Mouse (Mus musculus) kidney, adult 11 months (tissue): Measurements from ENCODE around the gene Grm4.
A peak's percentile ranks its signal among the peaks of the same experiment; 100 is the strongest.

Source experiments
- DNase-seq: peaks from one replicate; pipeline ENCODE4 v3.0.0; 2022

Grm4 gene

DNA sequence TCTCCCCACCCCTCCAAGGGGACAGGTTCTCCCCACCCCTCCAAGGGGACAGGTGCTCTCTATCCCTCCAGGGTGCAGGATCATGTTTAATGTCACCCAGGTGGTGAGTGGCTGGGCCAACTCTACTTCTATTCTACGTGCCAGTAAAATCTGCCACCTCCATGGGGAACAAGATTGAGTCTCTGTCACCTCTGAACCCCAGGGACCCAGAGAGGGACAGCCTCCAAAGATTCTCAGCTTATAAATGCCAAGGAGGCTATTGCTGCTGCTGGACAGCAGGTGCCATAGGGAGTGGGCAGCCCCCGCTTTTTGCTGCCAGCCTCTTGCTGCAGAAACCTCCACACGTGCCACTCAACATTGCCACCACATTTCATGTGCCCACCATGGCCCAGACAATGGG lies 37.6 kb downstream of the Grm4 start:
- DNase-seq: no peak

DNA sequence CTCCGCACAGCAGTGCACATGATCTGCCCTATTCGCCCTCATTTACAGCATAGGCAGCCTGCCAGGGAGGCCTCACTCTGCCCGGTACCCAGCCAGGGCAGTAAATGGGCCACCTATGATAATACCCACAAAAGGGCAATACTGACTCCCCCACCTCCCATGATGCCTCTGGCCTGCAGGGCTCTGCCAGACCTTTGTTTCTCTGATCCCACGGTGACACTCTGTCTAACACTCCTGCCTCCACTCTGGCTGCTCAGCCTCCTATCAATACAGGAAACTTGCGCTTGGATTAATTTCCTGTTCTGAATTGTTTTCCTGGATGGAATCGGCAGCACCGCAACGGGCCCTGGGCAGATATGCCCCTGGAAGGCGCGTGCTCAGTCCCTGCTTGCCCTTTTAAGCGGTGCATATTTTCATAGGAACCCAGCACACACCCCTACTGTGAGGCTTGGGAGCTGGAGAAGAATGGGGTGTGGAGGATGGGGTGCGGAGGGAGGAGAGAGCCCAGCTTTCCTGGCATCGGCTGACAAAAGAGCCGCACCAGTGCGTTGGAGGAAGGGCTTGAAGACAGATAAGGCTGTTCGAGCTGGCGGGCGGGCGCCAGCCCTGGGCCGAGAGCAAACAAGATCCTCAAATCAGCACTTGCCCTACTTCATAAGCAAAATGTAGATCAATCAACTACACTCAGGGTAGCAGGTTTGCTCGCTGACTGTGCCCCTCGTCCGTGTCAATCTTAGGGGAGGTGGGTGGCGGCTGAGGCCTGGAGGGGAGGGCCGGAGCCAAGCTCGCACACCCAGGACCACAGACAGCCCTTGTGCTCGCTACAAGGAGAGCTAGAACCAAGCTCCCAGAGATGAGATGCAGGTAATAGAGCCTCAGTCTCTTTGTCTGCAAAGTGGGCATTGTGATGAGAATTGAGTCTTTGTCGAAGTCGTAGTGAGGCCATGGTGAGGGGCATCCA lies 40.8 kb downstream of the Grm4 start:
- DNase-seq: no peak

- no peak for DNase-seq
Observed at GRCm38 (mm10) chr17:27475650-27476049, 45.6 kb downstream of the Grm4 start.

GRCm38 (mm10) chr17:27466620-27467019 lies 54.6 kb downstream of the Grm4 start:
- DNase-seq: no peak

GRCm38 (mm10) chr17:27465924-27466323 lies 55.3 kb downstream of the Grm4 start:
- no peak for DNase-seq

DNA sequence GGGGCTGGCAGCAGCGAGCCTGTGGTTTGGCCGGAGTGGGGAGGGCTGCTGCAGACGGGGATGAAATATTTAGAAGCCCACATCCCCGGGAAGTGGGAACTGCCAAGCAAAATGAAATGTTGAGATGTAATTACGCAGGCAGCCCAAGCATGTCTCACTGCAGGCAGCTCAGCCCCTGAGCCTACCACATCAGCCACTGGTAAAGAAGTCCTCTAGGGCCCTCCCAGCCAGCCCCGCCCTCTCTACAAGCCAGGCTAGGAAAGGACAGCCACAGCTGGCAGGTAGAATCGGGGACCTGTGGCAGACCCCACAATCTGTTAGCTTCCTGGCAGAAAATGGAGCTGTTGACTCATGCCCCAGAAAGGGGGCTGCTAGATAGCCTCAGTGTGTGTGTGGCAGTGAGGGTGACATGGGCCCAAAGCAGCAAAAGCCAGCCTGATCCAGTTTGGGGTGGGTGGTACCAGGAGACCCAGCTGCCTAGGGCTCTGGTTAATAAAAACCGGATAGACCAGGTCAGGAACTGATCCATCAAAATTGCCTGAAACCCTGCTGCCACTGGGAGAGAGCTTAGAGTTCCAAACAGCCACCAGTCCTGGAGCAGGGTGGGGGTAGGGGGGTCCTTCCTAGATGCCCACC lies 56.8 kb downstream of the Grm4 start:
- DNase-seq: peak; percentile 28

DNA sequence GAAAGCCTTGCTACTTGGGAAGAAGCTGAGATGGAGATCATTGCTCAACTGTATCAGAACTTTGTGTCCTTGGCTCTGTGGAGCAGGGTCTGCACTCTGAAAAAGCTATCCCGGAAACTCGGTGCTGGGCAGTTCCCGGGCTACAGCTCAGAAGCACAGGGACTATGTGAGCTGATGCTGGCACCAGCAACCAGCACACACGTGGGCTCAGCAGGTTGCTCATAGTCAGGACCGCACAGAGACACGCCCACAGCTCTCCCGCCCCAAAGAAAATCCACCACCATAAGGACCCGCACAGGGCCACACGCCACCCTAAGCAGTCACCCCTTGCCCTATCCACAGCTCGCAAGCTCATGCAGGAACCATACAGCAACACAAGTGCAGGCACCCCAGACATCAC lies 61.2 kb downstream of the Grm4 start:
- DNase-seq: no peak

DNA sequence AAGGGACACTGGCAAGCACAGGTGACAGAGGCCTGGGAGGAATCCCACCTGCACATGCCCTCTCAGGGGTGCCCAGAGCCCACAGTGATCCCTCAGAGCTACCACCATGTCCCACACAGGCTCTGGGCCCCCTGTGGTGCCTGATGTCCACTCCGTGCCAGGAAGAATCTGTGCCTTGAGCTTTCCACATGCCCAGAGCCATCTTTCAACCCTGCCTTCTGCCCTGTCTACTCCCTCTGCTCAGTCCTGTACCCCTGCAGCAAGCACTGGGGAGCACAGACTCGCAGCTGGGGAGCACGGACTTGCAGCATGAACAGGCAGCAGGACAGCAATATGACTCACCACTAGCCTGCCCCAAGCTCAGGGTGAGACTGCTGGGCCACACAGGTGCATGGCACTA lies 62.0 kb downstream of the Grm4 start:
- no peak for DNase-seq

DNA sequence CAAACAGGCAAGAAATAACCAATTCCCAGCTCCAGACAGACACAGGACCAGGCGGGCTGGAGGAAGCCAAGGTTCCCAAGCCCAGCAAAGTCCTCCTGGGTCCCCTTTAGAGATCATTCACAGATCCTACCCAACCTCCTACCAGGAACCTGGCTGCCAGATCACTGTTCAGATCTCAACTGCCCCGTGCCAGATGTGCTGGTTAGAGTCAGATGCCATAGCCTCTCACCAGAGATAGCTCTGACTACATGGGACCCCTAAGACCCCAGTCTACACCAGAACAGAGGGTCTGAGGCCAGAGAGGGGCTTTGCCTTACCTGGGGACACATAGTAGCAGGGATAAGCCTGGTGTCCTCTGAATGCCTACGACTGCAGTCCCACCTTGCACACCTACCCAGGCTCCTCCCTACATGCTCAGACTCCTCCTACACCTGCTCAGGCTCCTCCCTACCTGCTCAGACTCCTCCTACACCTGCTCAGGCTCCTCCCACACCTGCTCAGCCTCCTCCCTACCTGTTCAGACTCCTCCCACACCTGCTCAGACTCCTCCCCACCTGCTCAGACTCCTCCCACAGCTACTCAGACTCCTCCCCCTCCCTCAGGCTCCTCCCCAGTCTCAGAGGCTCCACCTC lies 63.2 kb downstream of the Grm4 start:
- DNase-seq: no peak

DNA sequence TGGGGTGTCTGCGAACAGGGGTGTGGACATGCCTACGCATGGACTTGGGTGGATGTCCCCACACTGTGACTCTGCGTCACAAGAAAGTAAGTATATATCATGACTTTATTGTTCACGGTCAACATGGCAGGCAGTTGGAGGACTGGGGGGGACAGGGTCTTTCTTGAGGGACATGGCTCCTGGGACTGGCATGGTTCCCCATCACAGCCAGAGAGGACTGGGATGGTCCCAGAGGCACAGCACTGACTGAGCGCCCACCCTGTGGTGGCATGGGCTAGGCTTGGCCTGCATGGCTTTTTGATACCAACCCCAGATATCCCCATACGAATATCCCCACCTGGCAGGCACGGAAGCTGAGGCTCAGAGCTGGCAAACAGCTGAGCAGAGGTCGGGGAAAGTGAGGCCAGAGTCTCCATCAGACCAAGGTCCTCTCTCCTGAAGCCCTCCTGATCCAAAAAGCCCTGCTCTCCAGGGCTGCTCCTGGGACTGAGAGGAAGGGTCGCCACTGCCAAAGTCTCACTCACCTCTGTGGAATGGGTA lies 64.1 kb downstream of the Grm4 start:
- DNase-seq: no peak

DNA sequence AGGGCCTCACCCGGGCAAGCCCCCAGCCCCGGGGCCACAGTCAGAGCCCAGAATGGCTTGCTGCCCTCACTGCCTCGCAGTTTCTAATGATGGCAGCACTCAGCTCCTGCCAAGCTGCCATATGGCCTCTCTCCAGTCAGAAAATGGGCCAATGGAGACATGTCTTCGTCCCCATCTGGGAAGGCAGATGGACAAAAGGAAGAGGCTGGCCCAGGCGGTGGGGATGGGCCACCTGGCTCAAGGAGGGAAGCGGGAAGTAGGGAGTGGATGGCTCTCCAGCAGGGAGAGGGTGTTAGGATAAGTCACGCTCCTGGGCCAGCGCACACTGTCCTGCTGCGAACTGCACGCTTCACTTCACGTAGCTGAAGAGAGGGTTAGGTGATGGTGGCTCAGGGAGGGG lies 64.8 kb downstream of the Grm4 start:
- no peak for DNase-seq

DNA sequence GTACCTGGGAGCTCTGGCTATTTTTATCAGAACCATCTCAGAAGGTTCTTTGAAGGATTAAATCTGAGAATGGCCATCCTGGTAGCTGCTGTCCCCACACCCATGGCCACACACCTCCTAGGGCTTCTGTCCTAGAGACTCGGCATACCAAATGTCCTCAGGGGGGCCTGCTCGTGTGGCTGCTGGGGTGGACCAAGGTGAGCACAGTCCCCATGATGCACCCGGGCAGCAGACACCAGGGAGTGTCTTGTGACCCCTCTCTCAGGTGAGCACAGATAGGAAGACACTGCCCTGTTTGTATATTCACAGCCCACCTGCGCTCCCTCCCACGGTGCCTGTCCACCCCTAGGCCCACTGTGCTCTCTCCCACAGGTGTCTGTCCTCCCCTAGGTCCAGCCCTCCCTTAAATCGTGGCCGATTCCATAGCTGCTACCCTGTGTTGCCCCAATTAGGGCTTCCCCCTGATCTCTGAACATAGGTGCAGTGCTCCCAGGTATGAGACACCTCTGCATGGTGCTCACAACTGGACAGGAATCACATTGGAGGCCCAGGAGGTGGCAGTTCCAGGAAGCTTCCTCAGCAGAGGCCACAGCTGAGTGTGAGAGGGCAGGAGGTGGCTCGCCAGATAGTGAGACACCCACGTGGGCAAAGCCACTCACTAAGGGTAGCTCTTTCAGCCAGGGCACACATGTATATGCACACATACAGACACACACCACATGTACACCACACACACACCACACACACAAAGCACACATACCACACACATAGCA lies 66.0 kb downstream of the Grm4 start:
- DNase-seq: no peak

DNA sequence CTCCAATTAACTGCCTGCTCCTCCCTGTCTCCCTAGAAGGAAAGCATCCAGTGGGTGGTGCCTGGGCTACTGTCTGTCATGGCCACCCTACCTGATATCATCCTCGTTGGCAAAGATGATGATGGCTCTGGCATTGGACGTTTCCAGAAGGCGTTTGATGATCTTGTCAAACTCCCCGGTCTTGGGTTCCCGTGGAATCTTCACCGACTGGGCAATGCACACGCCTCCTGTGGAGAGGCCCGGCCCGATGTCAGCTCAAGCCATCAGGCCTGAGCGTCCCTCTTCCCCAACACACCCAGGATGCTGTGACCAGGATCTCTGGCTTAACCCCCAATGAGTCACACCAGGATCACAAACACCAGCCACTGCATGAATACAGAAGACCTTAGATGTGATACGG lies 66.8 kb downstream of the Grm4 start:
- DNase-seq: no peak

- no peak for DNase-seq
Observed at GRCm38 (mm10) chr17:27453045-27453444, 68.2 kb downstream of the Grm4 start.

GRCm38 (mm10) chr17:27451787-27452186 lies 69.4 kb downstream of the Grm4 start:
- no peak for DNase-seq

- no peak for DNase-seq
Observed at GRCm38 (mm10) chr17:27451216-27451615, 70.0 kb downstream of the Grm4 start.

- no peak for DNase-seq
Observed at GRCm38 (mm10) chr17:27449757-27450330, 71.4 kb downstream of the Grm4 start.

- DNase-seq: no peak
Observed at GRCm38 (mm10) chr17:27448749-27449148, 72.5 kb downstream of the Grm4 start.

GRCm38 (mm10) chr17:27445364-27446075 lies 75.7 kb downstream of the Grm4 start:
- DNase-seq: peak; percentile 60

GRCm38 (mm10) chr17:27442538-27443113 lies 78.6 kb downstream of the Grm4 start:
- no peak for DNase-seq

GRCm38 (mm10) chr17:27441778-27442177 lies 79.4 kb downstream of the Grm4 start:
- no peak for DNase-seq
